20 mouse cellular contexts compared by ENCODE assay signal in the genomic region with DNA sequence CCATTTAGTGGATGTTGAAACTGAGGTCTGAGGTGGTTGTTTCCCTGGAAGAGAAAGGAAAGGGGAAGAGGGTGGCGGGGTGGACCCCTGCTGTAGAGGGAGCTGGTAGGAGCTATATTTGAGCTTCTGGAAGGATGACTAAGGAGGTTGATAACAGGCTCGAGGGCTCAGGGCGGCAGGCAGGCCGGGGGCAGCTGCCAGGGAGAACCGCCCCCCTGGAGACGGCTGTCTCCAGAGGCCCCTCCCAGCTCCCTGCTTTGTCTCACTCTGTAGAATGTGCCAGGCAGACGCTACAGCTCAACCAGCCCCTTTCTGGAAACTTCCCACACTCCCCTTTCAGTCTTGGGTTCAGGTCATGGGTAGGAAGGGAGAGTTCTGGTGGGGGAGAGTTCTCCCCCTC. TPM values are rescaled to one million over a fixed set of nuclear protein-coding genes. Genes with fewer than 3 reads are reported as not detected.
DNase-seq lines count a peak whose midpoint lies in the region; ATAC-seq and TF ChIP-seq lines count a peak whose summit lies in the region.
"Had no signal": no experiment of that assay in that cellular context is flagged by ENCODE, and none has a peak within 500 bp of the region (broad histone marks: within the 10 kb centered on the region; RNA-seq: fewer than 3 reads in every experiment).

No protein-coding gene starts in this region.

- H3K4me3 ChIP-seq in cerebellum, adult 2 months (replicated peaks; ENCODE audit: insufficient read depth, low read depth, low read length): no peak overlapping the region
- H3K4me3 ChIP-seq in heart, embryonic 13.5 days: no peak overlapping the region
- no peak overlapping the region for H3K4me3 ChIP-seq in stomach, embryonic 16.5 days (replicated peaks; ENCODE audit: low read length)
- H3K4me3 ChIP-seq in stomach, postnatal 0 days (ENCODE audit: low read depth, low read length): no peak overlapping the region
- no peak overlapping the region for H3K4me3 ChIP-seq in midbrain, embryonic 11.5 days (ENCODE audit: low read depth, low read length)
- H3K4me3 ChIP-seq in midbrain, embryonic 13.5 days (replicated peaks): no peak overlapping the region
- H3K4me3 ChIP-seq: hindbrain, embryonic 12.5 days; kidney, embryonic 15.5 days; stomach, embryonic 15.5 days had no signal

- TF ChIP-seq CTCF in cerebellum, adult 2 months (IDR thresholded peaks at IDR 0.05; ENCODE audit: borderline replicate concordance, insufficient read depth, low read depth, low read length): no peak
- TF ChIP-seq CTCF in stomach, postnatal 0 days (IDR thresholded peaks at IDR 0.05; ENCODE audit: low read depth): no peak

- H3K27ac ChIP-seq in cerebellum, adult 2 months (ENCODE audit: insufficient read depth, low read length): 0 out of 2 replicates have a peak overlapping the region, but pooled peaks have one; percentile 2
- H3K27ac ChIP-seq in heart, embryonic 13.5 days (replicated peaks): peak overlapping the region; percentile 92
- no peak overlapping the region for H3K27ac ChIP-seq in stomach, embryonic 16.5 days (ENCODE audit: low read length)
- no peak overlapping the region for H3K27ac ChIP-seq in stomach, postnatal 0 days (replicated peaks)
- H3K27ac ChIP-seq in midbrain, embryonic 11.5 days (ENCODE audit: low read depth, low read length): no peak overlapping the region
- H3K27ac ChIP-seq in midbrain, embryonic 13.5 days: no peak overlapping the region
- H3K27ac ChIP-seq: hindbrain, embryonic 12.5 days; kidney, embryonic 15.5 days; macrophage; stomach, embryonic 15.5 days had no signal

- no peak for TF ChIP-seq EP300 in stomach, postnatal 0 days (optimal IDR thresholded peaks at IDR 0.05)

- no peaks in the 10 kb centered on the region for H3K27me3 ChIP-seq in cerebellum, adult 2 months (ENCODE audit: control insufficient read depth, insufficient read depth, low read length)
- H3K27me3 ChIP-seq in heart, embryonic 13.5 days (replicated peaks): no peaks in the 10 kb centered on the region
- no peaks in the 10 kb centered on the region for H3K27me3 ChIP-seq in stomach, embryonic 16.5 days (ENCODE audit: control insufficient read depth, insufficient read depth, low read length)
- no peaks in the 10 kb centered on the region for H3K27me3 ChIP-seq in stomach, postnatal 0 days (ENCODE audit: control insufficient read depth, insufficient read depth, low read length)
- H3K27me3 ChIP-seq in midbrain, embryonic 11.5 days (ENCODE audit: control insufficient read depth, insufficient read depth, low read length): no peaks in the 10 kb centered on the region
- no peaks in the 10 kb centered on the region for H3K27me3 ChIP-seq in midbrain, embryonic 13.5 days
- H3K27me3 ChIP-seq: hindbrain, embryonic 12.5 days; kidney, embryonic 15.5 days; stomach, embryonic 15.5 days had no signal

- peaks cover 28% of the 10 kb centered on the region for H3K4me1 ChIP-seq in cerebellum, adult 2 months (ENCODE audit: control insufficient read depth, insufficient read depth, low read length)
- H3K4me1 ChIP-seq in heart, embryonic 13.5 days: peaks cover 50% of the 10 kb centered on the region
- H3K4me1 ChIP-seq in stomach, embryonic 16.5 days (ENCODE audit: control insufficient read depth, insufficient read depth, low read length): 0 out of 2 replicates have a peak, but pooled peaks cover 4% of the 10 kb centered on the region
- H3K4me1 ChIP-seq in stomach, postnatal 0 days (replicated peaks; ENCODE audit: control insufficient read depth, insufficient read depth): no peaks in the 10 kb centered on the region
- no peaks in the 10 kb centered on the region for H3K4me1 ChIP-seq in midbrain, embryonic 11.5 days (ENCODE audit: control insufficient read depth, insufficient read depth, low read length)
- no peaks in the 10 kb centered on the region for H3K4me1 ChIP-seq in midbrain, embryonic 13.5 days (replicated peaks)
- H3K4me1 ChIP-seq: stomach, embryonic 15.5 days had no signal

- H3K9ac ChIP-seq in heart, embryonic 13.5 days: 0 out of 2 replicates have a peak overlapping the region, but pooled peaks have one; percentile 14
- peak overlapping the region; percentile 19; the same call in 1 of the 2 replicates for H3K9ac ChIP-seq in stomach, embryonic 16.5 days (ENCODE audit: low read length)
- no peak overlapping the region for H3K9ac ChIP-seq in stomach, postnatal 0 days (ENCODE audit: low read length)
- no peak overlapping the region for H3K9ac ChIP-seq in midbrain, embryonic 11.5 days (ENCODE audit: low read length)
- no peak overlapping the region for H3K9ac ChIP-seq in midbrain, embryonic 13.5 days (replicated peaks)
- H3K9ac ChIP-seq: hindbrain, embryonic 12.5 days; kidney, embryonic 15.5 days; lung, embryonic 14.5 days; stomach, embryonic 15.5 days had no signal

- H3K4me2 ChIP-seq in heart, embryonic 13.5 days: peak overlapping the region; percentile 5; the same call in 1 of the 2 replicates
- H3K4me2 ChIP-seq in stomach, embryonic 16.5 days (ENCODE audit: low read depth, low read length): no peak overlapping the region
- no peak overlapping the region for H3K4me2 ChIP-seq in stomach, postnatal 0 days (replicated peaks; ENCODE audit: low read depth)
- no peak overlapping the region for H3K4me2 ChIP-seq in midbrain, embryonic 11.5 days
- no peak overlapping the region for H3K4me2 ChIP-seq in midbrain, embryonic 13.5 days (replicated peaks)
- H3K4me2 ChIP-seq: hindbrain, embryonic 12.5 days; kidney, embryonic 15.5 days; liver, embryonic 11.5 days; lung, embryonic 14.5 days; stomach, embryonic 15.5 days had no signal

- ATAC-seq in cerebellum, adult (ENCODE audit: insufficient number of reproducible peaks, low FRiP score, low TSS enrichment): no peak
- no peak for ATAC-seq in heart, embryonic 13.5 days (ENCODE audit: extremely low read depth, insufficient number of reproducible peaks, low FRiP score, low TSS enrichment)
- ATAC-seq in stomach, embryonic 16.5 days (ENCODE audit: insufficient read depth, low FRiP score): no peak; the same call in 1 of the 2 replicates
- ATAC-seq in stomach, postnatal 0 days (ENCODE audit: low FRiP score, low TSS enrichment): no peak
- ATAC-seq in midbrain, embryonic 11.5 days (ENCODE audit: low FRiP score): no peak
- ATAC-seq in midbrain, embryonic 13.5 days: no peak
- ATAC-seq: inflammation-experienced regulatory T-cells, adult 6 months had no signal

- H3K9me3 ChIP-seq in heart, embryonic 13.5 days: no peaks in the 10 kb centered on the region
- H3K9me3 ChIP-seq in stomach, embryonic 16.5 days (replicated peaks; ENCODE audit: control insufficient read depth, low read length): no peaks in the 10 kb centered on the region
- no peaks in the 10 kb centered on the region for H3K9me3 ChIP-seq in stomach, postnatal 0 days (ENCODE audit: control insufficient read depth, low read length)
- H3K9me3 ChIP-seq in midbrain, embryonic 11.5 days (ENCODE audit: control insufficient read depth, low read length): no peaks in the 10 kb centered on the region
- H3K9me3 ChIP-seq in midbrain, embryonic 13.5 days: no peaks in the 10 kb centered on the region
- H3K9me3 ChIP-seq: hindbrain, embryonic 12.5 days; kidney, embryonic 15.5 days; stomach, embryonic 15.5 days had no signal

- no peak for TF ChIP-seq POLR2A in cerebellum, adult 2 months (IDR thresholded peaks at IDR 0.05; ENCODE audit: borderline replicate concordance, insufficient read depth, low read length)

- WGBS in cerebellum, adult 2 months: 35% methylated on average over 7 of the region's 7 CpGs
- WGBS in heart, embryonic 13.5 days: 21% methylated on average over 7 of the region's 7 CpGs
- 30% methylated on average over 7 of the region's 7 CpGs for WGBS in stomach, embryonic 16.5 days
- 20% methylated on average over 7 of the region's 7 CpGs for WGBS in stomach, postnatal 0 days
- WGBS in midbrain, embryonic 11.5 days: 51% methylated on average over 7 of the region's 7 CpGs
- 58% methylated on average over 7 of the region's 7 CpGs for WGBS in midbrain, embryonic 13.5 days

- no peaks in the 10 kb centered on the region for H3K36me3 ChIP-seq in heart, embryonic 13.5 days
- no peaks in the 10 kb centered on the region for H3K36me3 ChIP-seq in stomach, embryonic 16.5 days (ENCODE audit: control insufficient read depth, insufficient read depth, low read length)
- no peaks in the 10 kb centered on the region for H3K36me3 ChIP-seq in stomach, postnatal 0 days (ENCODE audit: control insufficient read depth, insufficient read depth, low read length)
- H3K36me3 ChIP-seq in midbrain, embryonic 11.5 days (ENCODE audit: control insufficient read depth, insufficient read depth, low read length): no peaks in the 10 kb centered on the region
- H3K36me3 ChIP-seq in midbrain, embryonic 13.5 days: no peaks in the 10 kb centered on the region
- H3K36me3 ChIP-seq: hindbrain, embryonic 12.5 days; kidney, embryonic 15.5 days; stomach, embryonic 15.5 days had no signal

- no peak for DNase-seq in cerebellum, adult 2 months
- no peak for DNase-seq in heart, adult 8-10 months (ENCODE audit: low spot score)
- DNase-seq in stomach, postnatal 0 days (ENCODE audit: low spot score): no peak
- no peak for DNase-seq in midbrain, embryonic 11.5 days (ENCODE audit: low spot score, missing footprints)
- DNase-seq: adrenal gland, adult 2 months; gastrocnemius, postnatal 14 days; layer of hippocampus, postnatal 36 days; lung, embryonic 14.5 days; right cerebral cortex, postnatal 14 days; thymus, postnatal 14 days had no signal

RNA-seq across cellular contexts. Expression of gene Inpp5j, which starts 3.6 kb away (rescaled TPM):
- 103 and 106 TPM in 2 replicates for polyA plus RNA-seq in cerebellum, adult 2 months (2012; rRNA removed)
- 9.0 and 10.0 TPM in 2 replicates for polyA plus RNA-seq in heart, embryonic 13.5 days (2015; fragmentation: Nextera tagmentation; extraction: Ambion mirVana)
- total RNA-seq in heart, adult 8-10 months (2022): 10 to 100 TPM; 19.9 to 24.1 (median 22.7) TPM
- 3.4 and 3.5 TPM in 2 replicates for polyA plus RNA-seq in stomach, embryonic 16.5 days (2015; fragmentation: Nextera tagmentation; extraction: Ambion mirVana)
- 2.4 and 2.7 TPM in 2 replicates for polyA plus RNA-seq in stomach, postnatal 0 days (2015; fragmentation: Nextera tagmentation; extraction: Ambion mirVana)
- polyA plus RNA-seq in midbrain, embryonic 11.5 days (2014; fragmentation: Nextera tagmentation; extraction: Ambion mirVana): 0.07 and 0.16 TPM in 2 replicates
- polyA plus RNA-seq in midbrain, embryonic 13.5 days (2015; fragmentation: Nextera tagmentation; extraction: Ambion mirVana): 1.4 and 1.7 TPM in 2 replicates
- polyA plus RNA-seq: inflammation-experienced regulatory T-cells, adult 6 months had no signal

RNA-seq across cellular contexts. Expression of gene Selenom, which starts 6.3 kb away (rescaled TPM):
- polyA plus RNA-seq in cerebellum, adult 2 months (2012; rRNA removed): 889 and 965 TPM in 2 replicates
- polyA plus RNA-seq in heart, embryonic 13.5 days (2015; fragmentation: Nextera tagmentation; extraction: Ambion mirVana): 128 and 130 TPM in 2 replicates
- 10 to 100 TPM; 33.5 to 51.0 (median 41.9) TPM for total RNA-seq in heart, adult 8-10 months (2022)
- polyA plus RNA-seq in stomach, embryonic 16.5 days (2015; fragmentation: Nextera tagmentation; extraction: Ambion mirVana): 169 and 176 TPM in 2 replicates
- 179 and 191 TPM in 2 replicates for polyA plus RNA-seq in stomach, postnatal 0 days (2015; fragmentation: Nextera tagmentation; extraction: Ambion mirVana)
- polyA plus RNA-seq in midbrain, embryonic 11.5 days (2014; fragmentation: Nextera tagmentation; extraction: Ambion mirVana): 55.9 and 58.9 TPM in 2 replicates
- polyA plus RNA-seq in midbrain, embryonic 13.5 days (2015; fragmentation: Nextera tagmentation; extraction: Ambion mirVana): 30.3 and 32.0 TPM in 2 replicates

RNA-seq across cellular contexts. Expression of gene Pla2g3, which starts 20.1 kb away (rescaled TPM):
- polyA plus RNA-seq in cerebellum, adult 2 months (2012; rRNA removed): 3.8 and 4.0 TPM in 2 replicates
- 0.11 and 0.16 TPM in 2 replicates for polyA plus RNA-seq in heart, embryonic 13.5 days (2015; fragmentation: Nextera tagmentation; extraction: Ambion mirVana)
- under 1 TPM in 2 of 4 experiments, not detected in 2; 0.14 to 0.16 TPM for total RNA-seq in heart, adult 8-10 months (2022)
- 1.8 and 4.5 TPM in 2 replicates for polyA plus RNA-seq in stomach, embryonic 16.5 days (2015; fragmentation: Nextera tagmentation; extraction: Ambion mirVana)
- 9.4 and 11.0 TPM in 2 replicates for polyA plus RNA-seq in stomach, postnatal 0 days (2015; fragmentation: Nextera tagmentation; extraction: Ambion mirVana)
- 0.38 and 0.54 TPM in 2 replicates for polyA plus RNA-seq in midbrain, embryonic 11.5 days (2014; fragmentation: Nextera tagmentation; extraction: Ambion mirVana)
- polyA plus RNA-seq in midbrain, embryonic 13.5 days (2015; fragmentation: Nextera tagmentation; extraction: Ambion mirVana): 0.52 and 0.67 TPM in 2 replicates
- polyA plus RNA-seq: macrophage had no signal

RNA-seq across cellular contexts. Expression of gene Smtn, which starts 32.2 kb away (rescaled TPM):
- 6.1 and 6.9 TPM in 2 replicates for polyA plus RNA-seq in cerebellum, adult 2 months (2012; rRNA removed)
- 77.1 and 79.5 TPM in 2 replicates for polyA plus RNA-seq in heart, embryonic 13.5 days (2015; fragmentation: Nextera tagmentation; extraction: Ambion mirVana)
- total RNA-seq in heart, adult 8-10 months (2022): 100 to 1,000 TPM; 128 to 185 (median 149) TPM
- 122 and 128 TPM in 2 replicates for polyA plus RNA-seq in stomach, embryonic 16.5 days (2015; fragmentation: Nextera tagmentation; extraction: Ambion mirVana)
- 103 TPM in 2 replicates for polyA plus RNA-seq in stomach, postnatal 0 days (2015; fragmentation: Nextera tagmentation; extraction: Ambion mirVana)
- 26.6 and 27.1 TPM in 2 replicates for polyA plus RNA-seq in midbrain, embryonic 11.5 days (2014; fragmentation: Nextera tagmentation; extraction: Ambion mirVana)
- polyA plus RNA-seq in midbrain, embryonic 13.5 days (2015; fragmentation: Nextera tagmentation; extraction: Ambion mirVana): 15.5 and 18.2 TPM in 2 replicates

RNA-seq across cellular contexts. Expression of gene Rnf185, which starts 56.1 kb away (rescaled TPM):
- polyA plus RNA-seq in cerebellum, adult 2 months (2012; rRNA removed): 38.1 and 39.3 TPM in 2 replicates
- polyA plus RNA-seq in heart, embryonic 13.5 days (2015; fragmentation: Nextera tagmentation; extraction: Ambion mirVana): 24.7 and 25.6 TPM in 2 replicates
- total RNA-seq in heart, adult 8-10 months (2022): 10 to 100 TPM; 18.9 to 23.0 (median 20.4) TPM
- 30.7 and 31.4 TPM in 2 replicates for polyA plus RNA-seq in stomach, embryonic 16.5 days (2015; fragmentation: Nextera tagmentation; extraction: Ambion mirVana)
- 19.4 and 20.9 TPM in 2 replicates for polyA plus RNA-seq in stomach, postnatal 0 days (2015; fragmentation: Nextera tagmentation; extraction: Ambion mirVana)
- 51.9 and 54.3 TPM in 2 replicates for polyA plus RNA-seq in midbrain, embryonic 11.5 days (2014; fragmentation: Nextera tagmentation; extraction: Ambion mirVana)
- polyA plus RNA-seq in midbrain, embryonic 13.5 days (2015; fragmentation: Nextera tagmentation; extraction: Ambion mirVana): 46.6 and 49.3 TPM in 2 replicates

Comparison
In these comparisons a context has a peak if more than half of its experiments do, and no peak if none do; other contexts are left out.
1. H3K9ac ChIP-seq: peak in heart, embryonic 13.5 days (single experiment) and stomach, embryonic 16.5 days (single experiment); none in stomach, postnatal 0 days (single experiment), midbrain, embryonic 11.5 days (single experiment) and midbrain, embryonic 13.5 days (single experiment).
2. H3K27ac ChIP-seq: peak in cerebellum, adult 2 months (single experiment) and heart, embryonic 13.5 days (single experiment); none in stomach, embryonic 16.5 days (single experiment), stomach, postnatal 0 days (single experiment), midbrain, embryonic 11.5 days (single experiment) and midbrain, embryonic 13.5 days (single experiment).